Mouse (Mus musculus): ENCODE measurements around the gene Ccdc113. TPM values are rescaled to one million over a fixed set of nuclear protein-coding genes. Genes with fewer than 3 reads are reported as not detected.

Ccdc113 gene
- polyA plus RNA-seq, 1 experiment from 2014 or later: 3.4 TPM

GRCm38 (mm10) chr8:95499266-95500064 is 34.4 kb upstream of the Ccdc113 start:
- Histone ChIP-seq H3K9ac (no peak overlapping the region), H3K4me1 (replicated peaks; ENCODE audit: control insufficient read depth, insufficient read depth, low read length) (no peaks in the 10 kb centered on the region), H3K27me3 (ENCODE audit: control insufficient read depth, insufficient read depth, low read length) (no peaks in the 10 kb centered on the region), H3K4me2 (replicated peaks) (no peak overlapping the region), H3K27ac (no peak overlapping the region), H3K36me3 (replicated peaks; ENCODE audit: control insufficient read depth, insufficient read depth) (no peaks in the 10 kb centered on the region), H3K4me3 (replicated peaks; ENCODE audit: low read length) (no peak overlapping the region), H3K9me3 (ENCODE audit: control insufficient read depth, low read length) (no peaks in the 10 kb centered on the region)
- ATAC-seq (ENCODE audit: low FRiP score) (no peak), DNase-seq (ENCODE audit: low spot score) (no peak)
- WGBS: 70% methylated on average over 4 of the region's 4 CpGs

- H3K9ac ChIP-seq: no peak overlapping the region
- H3K4me2 ChIP-seq (replicated peaks): no peak overlapping the region
- no peaks in the 10 kb centered on the region for H3K36me3 ChIP-seq (replicated peaks; ENCODE audit: control insufficient read depth, insufficient read depth)
- H3K9me3 ChIP-seq (ENCODE audit: control insufficient read depth, low read length): no peaks in the 10 kb centered on the region
- DNase-seq (ENCODE audit: low spot score) (no peak), ATAC-seq (ENCODE audit: low FRiP score) (no peak)
- no peaks in the 10 kb centered on the region for H3K4me1 ChIP-seq (replicated peaks; ENCODE audit: control insufficient read depth, insufficient read depth, low read length)
- WGBS: 96% methylated on average over 5 of the region's 5 CpGs
- no peaks in the 10 kb centered on the region for H3K27me3 ChIP-seq (ENCODE audit: control insufficient read depth, insufficient read depth, low read length)
- H3K4me3 ChIP-seq (replicated peaks; ENCODE audit: low read length): no peak overlapping the region
- no peak overlapping the region for H3K27ac ChIP-seq
Measured at GRCm38 (mm10) chr8:95500436-95500835, 33.4 kb upstream of the Ccdc113 start.

- H3K27ac ChIP-seq: no peak overlapping the region
- no peaks in the 10 kb centered on the region for H3K27me3 ChIP-seq (ENCODE audit: control insufficient read depth, insufficient read depth, low read length)
- 88% methylated on average over 7 of the region's 7 CpGs for WGBS
- no peaks in the 10 kb centered on the region for H3K4me1 ChIP-seq (replicated peaks; ENCODE audit: control insufficient read depth, insufficient read depth, low read length)
- H3K36me3 ChIP-seq (replicated peaks; ENCODE audit: control insufficient read depth, insufficient read depth): no peaks in the 10 kb centered on the region
- H3K4me2 ChIP-seq (replicated peaks): no peak overlapping the region
- ATAC-seq (ENCODE audit: low FRiP score) (no peak), DNase-seq (ENCODE audit: low spot score) (no peak)
- H3K9ac ChIP-seq: no peak overlapping the region
- H3K9me3 ChIP-seq (ENCODE audit: control insufficient read depth, low read length): no peaks in the 10 kb centered on the region
- no peak overlapping the region for H3K4me3 ChIP-seq (replicated peaks; ENCODE audit: low read length)
Measured at GRCm38 (mm10) chr8:95502431-95502830, 31.5 kb upstream of the Ccdc113 start.

GRCm38 (mm10) chr8:95504835-95505234 is 29.1 kb upstream of the Ccdc113 start:
- no peaks in the 10 kb centered on the region for H3K4me1 ChIP-seq (replicated peaks; ENCODE audit: control insufficient read depth, insufficient read depth, low read length)
- DNase-seq (ENCODE audit: low spot score): no peak
- 51% methylated on average over 5 of the region's 5 CpGs for WGBS

GRCm38 (mm10) chr8:95505606-95506005 is 28.3 kb upstream of the Ccdc113 start:
- ATAC-seq (ENCODE audit: low FRiP score) (no peak), DNase-seq (ENCODE audit: low spot score) (no peak)
- no peaks in the 10 kb centered on the region for H3K4me1 ChIP-seq (replicated peaks; ENCODE audit: control insufficient read depth, insufficient read depth, low read length)
- no peak overlapping the region for H3K27ac ChIP-seq
- H3K36me3 ChIP-seq (replicated peaks; ENCODE audit: control insufficient read depth, insufficient read depth): no peaks in the 10 kb centered on the region
- no peaks in the 10 kb centered on the region for H3K9me3 ChIP-seq (ENCODE audit: control insufficient read depth, low read length)
- no peak overlapping the region for H3K9ac ChIP-seq
- no peaks in the 10 kb centered on the region for H3K27me3 ChIP-seq (ENCODE audit: control insufficient read depth, insufficient read depth, low read length)
- 68% methylated on average over 3 of the region's 3 CpGs for WGBS
- H3K4me3 ChIP-seq (replicated peaks; ENCODE audit: low read length): no peak overlapping the region
- no peak overlapping the region for H3K4me2 ChIP-seq (replicated peaks)

More at GRCm38 (mm10) chr8:95504835-95505234, 29.1 kb upstream of the Ccdc113 start:
- no peak overlapping the region for H3K4me3 ChIP-seq (replicated peaks; ENCODE audit: low read length)
- H3K9ac ChIP-seq: no peak overlapping the region
- H3K27me3 ChIP-seq (ENCODE audit: control insufficient read depth, insufficient read depth, low read length): no peaks in the 10 kb centered on the region
- no peak for ATAC-seq (ENCODE audit: low FRiP score)
- H3K9me3 ChIP-seq (ENCODE audit: control insufficient read depth, low read length): no peaks in the 10 kb centered on the region
- no peaks in the 10 kb centered on the region for H3K36me3 ChIP-seq (replicated peaks; ENCODE audit: control insufficient read depth, insufficient read depth)
- H3K4me2 ChIP-seq (replicated peaks): no peak overlapping the region
- no peak overlapping the region for H3K27ac ChIP-seq

GRCm38 (mm10) chr8:95506245-95506644 is 27.6 kb upstream of the Ccdc113 start:
- Histone ChIP-seq H3K4me1 (replicated peaks; ENCODE audit: control insufficient read depth, insufficient read depth, low read length) (no peaks in the 10 kb centered on the region), H3K27ac (no peak overlapping the region), H3K4me3 (replicated peaks; ENCODE audit: low read length) (no peak overlapping the region), H3K4me2 (replicated peaks) (no peak overlapping the region), H3K9me3 (ENCODE audit: control insufficient read depth, low read length) (no peaks in the 10 kb centered on the region), H3K27me3 (ENCODE audit: control insufficient read depth, insufficient read depth, low read length) (no peaks in the 10 kb centered on the region), H3K9ac (no peak overlapping the region), H3K36me3 (replicated peaks; ENCODE audit: control insufficient read depth, insufficient read depth) (no peaks in the 10 kb centered on the region)
- ATAC-seq (ENCODE audit: low FRiP score) (no peak), DNase-seq (ENCODE audit: low spot score) (no peak)
- 72% methylated on average over 5 of the region's 5 CpGs for WGBS

GRCm38 (mm10) chr8:95512257-95512656 is 21.6 kb upstream of the Ccdc113 start:
- no peak for DNase-seq (ENCODE audit: low spot score)
- Histone ChIP-seq H3K4me1 (replicated peaks; ENCODE audit: control insufficient read depth, insufficient read depth, low read length) (no peaks in the 10 kb centered on the region), H3K36me3 (replicated peaks; ENCODE audit: control insufficient read depth, insufficient read depth) (no peaks in the 10 kb centered on the region), H3K9ac (no peak overlapping the region), H3K9me3 (ENCODE audit: control insufficient read depth, low read length) (no peaks in the 10 kb centered on the region), H3K4me3 (replicated peaks; ENCODE audit: low read length) (no peak overlapping the region), H3K27me3 (ENCODE audit: control insufficient read depth, insufficient read depth, low read length) (no peaks in the 10 kb centered on the region), H3K27ac (no peak overlapping the region), H3K4me2 (replicated peaks) (no peak overlapping the region)
- WGBS: 32% methylated on average over 4 of the region's 4 CpGs
- ATAC-seq (ENCODE audit: low FRiP score): no peak

GRCm38 (mm10) chr8:95513219-95513618 is 20.7 kb upstream of the Ccdc113 start:
- Histone ChIP-seq H3K27me3 (ENCODE audit: control insufficient read depth, insufficient read depth, low read length) (no peaks in the 10 kb centered on the region), H3K4me3 (replicated peaks; ENCODE audit: low read length) (no peak overlapping the region), H3K9me3 (ENCODE audit: control insufficient read depth, low read length) (no peaks in the 10 kb centered on the region), H3K4me2 (replicated peaks) (no peak overlapping the region), H3K9ac (no peak overlapping the region), H3K4me1 (replicated peaks; ENCODE audit: control insufficient read depth, insufficient read depth, low read length) (no peaks in the 10 kb centered on the region), H3K27ac (no peak overlapping the region), H3K36me3 (replicated peaks; ENCODE audit: control insufficient read depth, insufficient read depth) (no peaks in the 10 kb centered on the region)
- WGBS: 79% methylated on average over 4 of the region's 4 CpGs
- no peak for DNase-seq (ENCODE audit: low spot score)
- ATAC-seq (ENCODE audit: low FRiP score): no peak

GRCm38 (mm10) chr8:95516928-95517327 is 17.0 kb upstream of the Ccdc113 start:
- ATAC-seq (ENCODE audit: low FRiP score) (no peak), DNase-seq (ENCODE audit: low spot score) (no peak)
- no peak overlapping the region for H3K9ac ChIP-seq
- H3K27ac ChIP-seq: no peak overlapping the region
- WGBS: 96% methylated on average over 6 of the region's 6 CpGs
- H3K4me3 ChIP-seq (replicated peaks; ENCODE audit: low read length): no peak overlapping the region
- no peaks in the 10 kb centered on the region for H3K27me3 ChIP-seq (ENCODE audit: control insufficient read depth, insufficient read depth, low read length)
- no peak overlapping the region for H3K4me2 ChIP-seq (replicated peaks)
- H3K9me3 ChIP-seq (ENCODE audit: control insufficient read depth, low read length): no peaks in the 10 kb centered on the region
- H3K4me1 ChIP-seq (replicated peaks; ENCODE audit: control insufficient read depth, insufficient read depth, low read length): no peaks in the 10 kb centered on the region
- H3K36me3 ChIP-seq (replicated peaks; ENCODE audit: control insufficient read depth, insufficient read depth): no peaks in the 10 kb centered on the region

- H3K9me3 ChIP-seq (ENCODE audit: control insufficient read depth, low read length): no peaks in the 10 kb centered on the region
- H3K27me3 ChIP-seq (ENCODE audit: control insufficient read depth, insufficient read depth, low read length): no peaks in the 10 kb centered on the region
- H3K9ac ChIP-seq: no peak overlapping the region
- H3K4me2 ChIP-seq (replicated peaks): no peak overlapping the region
- H3K27ac ChIP-seq: no peak overlapping the region
- no peak for ATAC-seq (ENCODE audit: low FRiP score)
- H3K36me3 ChIP-seq (replicated peaks; ENCODE audit: control insufficient read depth, insufficient read depth): no peaks in the 10 kb centered on the region
- 91% methylated on average over 4 of the region's 4 CpGs for WGBS
- H3K4me1 ChIP-seq (replicated peaks; ENCODE audit: control insufficient read depth, insufficient read depth, low read length): no peaks in the 10 kb centered on the region
- no peak for DNase-seq (ENCODE audit: low spot score)
- no peak overlapping the region for H3K4me3 ChIP-seq (replicated peaks; ENCODE audit: low read length)
Measured at GRCm38 (mm10) chr8:95523991-95524390, 9.9 kb upstream of the Ccdc113 start.

All from hindbrain, embryonic 14.5 days (tissue).